13 mouse cellular contexts compared by ENCODE assay signal in the genomic region with DNA sequence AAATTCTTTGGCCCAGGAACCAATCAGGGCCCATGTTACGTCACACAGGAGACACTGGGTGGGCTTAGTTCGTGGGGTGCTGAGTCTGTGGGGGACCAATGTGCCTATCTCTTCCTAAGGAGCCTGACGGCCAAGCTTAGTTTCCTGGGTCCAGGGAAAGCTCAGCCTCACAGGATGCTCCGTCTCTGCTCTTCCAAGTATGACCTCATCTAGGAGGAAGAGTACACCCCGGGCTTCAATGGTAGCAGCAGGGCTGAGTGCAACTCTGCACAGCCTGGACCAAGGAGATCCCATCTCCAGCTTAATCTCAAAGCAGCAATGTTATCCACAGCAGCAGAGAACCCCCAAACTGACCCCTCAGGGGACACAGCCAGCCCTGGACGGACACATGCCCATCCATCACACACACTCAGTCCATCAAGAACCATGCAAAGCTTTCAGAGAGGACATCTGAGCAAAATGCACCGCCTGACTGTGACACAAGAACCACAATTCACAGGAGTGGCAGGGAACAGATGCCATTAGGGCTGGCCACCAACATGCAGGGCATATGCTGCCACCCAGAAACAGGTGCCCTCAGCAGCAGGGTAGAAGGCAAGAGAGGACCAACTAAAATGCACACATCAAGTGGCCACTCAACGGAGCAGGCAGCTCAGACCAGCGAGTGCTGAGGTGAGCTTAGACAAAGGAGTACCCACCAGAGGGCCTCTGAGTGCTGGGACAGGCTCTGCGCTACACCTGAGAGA. TPM values are rescaled to one million over a fixed set of nuclear protein-coding genes. Genes with fewer than 3 reads are reported as not detected.
DNase-seq lines count a peak whose midpoint lies in the region; ATAC-seq lines count a peak whose summit lies in the region.
"Had no signal": no experiment of that assay in that cellular context is flagged by ENCODE, and none has a peak within 500 bp of the region (broad histone marks: within the 10 kb centered on the region; RNA-seq: fewer than 3 reads in every experiment).

No protein-coding gene starts in this region.

- no peaks in the 10 kb centered on the region for H3K27me3 ChIP-seq in heart, embryonic 14.5 days (ENCODE audit: control insufficient read depth, insufficient read depth, low read length)
- H3K27me3 ChIP-seq in heart, embryonic 11.5 days (ENCODE audit: control insufficient read depth, insufficient read depth, low read length) = no peaks in the 10 kb centered on the region
- no peaks in the 10 kb centered on the region for H3K27me3 ChIP-seq in hindbrain, embryonic 15.5 days
- H3K27me3 ChIP-seq in liver, embryonic 12.5 days (replicated peaks) = no peaks in the 10 kb centered on the region
- H3K27me3 ChIP-seq: CH12.LX had no signal

- H3K9me3 ChIP-seq in heart, embryonic 14.5 days (ENCODE audit: control insufficient read depth, low read length) = no peaks in the 10 kb centered on the region
- H3K9me3 ChIP-seq in heart, embryonic 11.5 days (replicated peaks; ENCODE audit: control insufficient read depth, low read length) = no peaks in the 10 kb centered on the region
- H3K9me3 ChIP-seq in hindbrain, embryonic 15.5 days = no peaks in the 10 kb centered on the region
- no peaks in the 10 kb centered on the region for H3K9me3 ChIP-seq in liver, embryonic 12.5 days (replicated peaks)

- peaks cover 24% of the 10 kb centered on the region for H3K36me3 ChIP-seq in heart, embryonic 14.5 days (ENCODE audit: control insufficient read depth, insufficient read depth, low read length)
- no peaks in the 10 kb centered on the region; the same call in none of the 2 replicates for H3K36me3 ChIP-seq in heart, embryonic 11.5 days (ENCODE audit: control insufficient read depth, insufficient read depth, low read length)
- H3K36me3 ChIP-seq in hindbrain, embryonic 15.5 days = peaks cover 10% of the 10 kb centered on the region
- peaks cover 25% of the 10 kb centered on the region for H3K36me3 ChIP-seq in liver, embryonic 12.5 days

- H3K9ac ChIP-seq in heart, embryonic 14.5 days (ENCODE audit: low read length) = peak overlapping the region; percentile 25; the same call in 1 of the 2 replicates
- H3K9ac ChIP-seq in heart, embryonic 11.5 days (ENCODE audit: low read depth, low read length) = no peak overlapping the region
- H3K9ac ChIP-seq in hindbrain, embryonic 15.5 days = no peak overlapping the region
- no peak overlapping the region for H3K9ac ChIP-seq in liver, embryonic 12.5 days

- WGBS in heart, embryonic 14.5 days = 71% methylated on average over 10 of the region's 10 CpGs
- 74% methylated on average over 10 of the region's 10 CpGs for WGBS in heart, embryonic 11.5 days (ENCODE audit: insufficient replicate concordance)
- 81% methylated on average over 10 of the region's 10 CpGs for WGBS in hindbrain, embryonic 15.5 days
- WGBS in liver, embryonic 12.5 days (ENCODE audit: insufficient replicate concordance) = 65% methylated on average over 10 of the region's 10 CpGs

- no peak overlapping the region for H3K4me2 ChIP-seq in heart, embryonic 14.5 days (ENCODE audit: low read length)
- no peak overlapping the region for H3K4me2 ChIP-seq in heart, embryonic 11.5 days
- H3K4me2 ChIP-seq in hindbrain, embryonic 15.5 days = peak overlapping the region; percentile 82
- no peak overlapping the region for H3K4me2 ChIP-seq in liver, embryonic 12.5 days

- peaks cover 45 to 62% of the 10 kb centered on the region in 2 experiments for H3K4me1 ChIP-seq in heart, embryonic 14.5 days (ENCODE audit: control insufficient read depth in 2 of 2, insufficient read depth in 2 of 2, low read length in 2 of 2)
- H3K4me1 ChIP-seq in heart, embryonic 11.5 days (ENCODE audit: control insufficient read depth, insufficient read depth, low read length) = peaks cover 54% of the 10 kb centered on the region
- peaks cover 58% of the 10 kb centered on the region for H3K4me1 ChIP-seq in hindbrain, embryonic 15.5 days (replicated peaks)
- H3K4me1 ChIP-seq in liver, embryonic 12.5 days = peaks cover 73% of the 10 kb centered on the region

- DNase-seq in brain, adult 2 months (ENCODE audit: low read depth, low spot score) = peak; percentile 96
- DNase-seq in cerebellum, adult 8-10 months = peak; percentile 84
- DNase-seq in adrenal gland, postnatal 4 days (ENCODE audit: low spot score in 2 of 2) = no peak
- DNase-seq in layer of hippocampus, adult 9-11 months = no peak
- DNase-seq: kidney, postnatal 4 days; liver; lung, postnatal 4 days; thymus, postnatal 25 days had no signal

- H3K4me3 ChIP-seq in heart, embryonic 14.5 days (ENCODE audit: control insufficient read depth in 1 of 2, insufficient read depth in 1 of 2, low read depth in 1 of 2, low read length in 2 of 2) = no peak overlapping the region
- no peak overlapping the region for H3K4me3 ChIP-seq in heart, embryonic 11.5 days (ENCODE audit: low read depth, low read length)
- no peak overlapping the region for H3K4me3 ChIP-seq in hindbrain, embryonic 15.5 days
- H3K4me3 ChIP-seq in liver, embryonic 12.5 days = no peak overlapping the region

- H3K27ac ChIP-seq in heart, embryonic 14.5 days (replicated peaks in 1 of 2; ENCODE audit: control insufficient read depth in 1 of 2, insufficient read depth in 1 of 2, low read depth in 2 of 2, low read length in 2 of 2) = 0 out of 4 replicates have a peak overlapping the region, but pooled peaks of 1 of the 2 experiments have one; percentile 39
- H3K27ac ChIP-seq in heart, embryonic 11.5 days (ENCODE audit: low read depth, low read length) = no peak overlapping the region
- H3K27ac ChIP-seq in hindbrain, embryonic 15.5 days (replicated peaks) = no peak overlapping the region
- H3K27ac ChIP-seq in liver, embryonic 12.5 days = no peak overlapping the region

- no peak for ATAC-seq in heart, embryonic 14.5 days (ENCODE audit: insufficient number of reproducible peaks, insufficient read depth, low FRiP score, low read depth)
- ATAC-seq in heart, embryonic 11.5 days (replicated peaks; ENCODE audit: insufficient number of reproducible peaks, low FRiP score, low TSS enrichment) = no peak
- ATAC-seq in hindbrain, embryonic 15.5 days (ENCODE audit: low FRiP score, low read depth) = no peak
- ATAC-seq in liver, embryonic 12.5 days = no peak

RNA-seq across cellular contexts. Expression of gene Tmem201, which starts 2.9 kb away (rescaled TPM):
- polyA plus RNA-seq in heart, embryonic 14.5 days (2014; fragmentation: Nextera tagmentation; extraction: Ambion mirVana) = 36.8 and 38.4 TPM in 2 replicates
- 25.5 and 32.5 TPM in 2 replicates for polyA plus RNA-seq in heart, embryonic 11.5 days (2014; fragmentation: Nextera tagmentation; extraction: Ambion mirVana)
- polyA plus RNA-seq in hindbrain, embryonic 15.5 days (2015; fragmentation: Nextera tagmentation; extraction: Ambion mirVana) = 44.2 and 53.3 TPM in 2 replicates
- 10 to 100 TPM; 41.2 to 48.6 TPM for total RNA-seq in adrenal gland, postnatal 4 days (2021)
- 12.8 and 13.8 TPM in 2 replicates for polyA plus RNA-seq in liver, embryonic 12.5 days (2016; fragmentation: Nextera tagmentation; extraction: Ambion mirVana)

RNA-seq across cellular contexts. Expression of gene Pik3cd, which starts 32.5 kb away (rescaled TPM):
- polyA plus RNA-seq in heart, embryonic 14.5 days (2014; fragmentation: Nextera tagmentation; extraction: Ambion mirVana) = 3.1 and 4.6 TPM in 2 replicates
- polyA plus RNA-seq in heart, embryonic 11.5 days (2014; fragmentation: Nextera tagmentation; extraction: Ambion mirVana) = 2.3 and 3.2 TPM in 2 replicates
- 15.3 and 16.6 TPM in 2 replicates for polyA plus RNA-seq in hindbrain, embryonic 15.5 days (2015; fragmentation: Nextera tagmentation; extraction: Ambion mirVana)
- total RNA-seq in adrenal gland, postnatal 4 days (2021) = 1 to 10 TPM; 6.8 to 8.0 TPM
- polyA plus RNA-seq in liver, embryonic 12.5 days (2016; fragmentation: Nextera tagmentation; extraction: Ambion mirVana) = 7.6 and 8.9 TPM in 2 replicates

RNA-seq across cellular contexts. Expression of gene Slc25a33, which starts 39.2 kb away (rescaled TPM):
- 5.8 and 5.9 TPM in 2 replicates for polyA plus RNA-seq in heart, embryonic 14.5 days (2014; fragmentation: Nextera tagmentation; extraction: Ambion mirVana)
- 7.4 and 9.4 TPM in 2 replicates for polyA plus RNA-seq in heart, embryonic 11.5 days (2014; fragmentation: Nextera tagmentation; extraction: Ambion mirVana)
- polyA plus RNA-seq in hindbrain, embryonic 15.5 days (2015; fragmentation: Nextera tagmentation; extraction: Ambion mirVana) = 32.7 and 36.5 TPM in 2 replicates
- 10 to 100 TPM; 13.2 to 16.8 TPM for total RNA-seq in adrenal gland, postnatal 4 days (2021)
- polyA plus RNA-seq in liver, embryonic 12.5 days (2016; fragmentation: Nextera tagmentation; extraction: Ambion mirVana) = 17.1 and 17.3 TPM in 2 replicates

Comparison
In these comparisons a context has a peak if more than half of its experiments do, and no peak if none do; other contexts are left out.
1. DNase-seq: peak in brain, adult 2 months (single experiment) and cerebellum, adult 8-10 months (single experiment); none in adrenal gland, postnatal 4 days (0 of 2) and layer of hippocampus, adult 9-11 months (single experiment).